Mouse (Mus musculus) liver, embryonic 15.5 days (tissue): Measurements from ENCODE around the gene Nudt4. TPM values are rescaled to one million over a fixed set of nuclear protein-coding genes. Genes with fewer than 3 reads are reported as not detected.

ENCODE experiments used
- ATAC-seq: fragments of 200-750 bp; cut with Nextera tagmentation; 2 replicates; pipeline ENCODE4 v1.8.0; 2017; ENCODE audit warnings: moderate number of reproducible peaks, mild to moderate bottlenecking, moderate library complexity; ENCODE audit not compliant: insufficient read depth
- H3K27ac ChIP-seq: fragments of 300-500 bp; sonication (generic); replicated peaks from 2 replicates; pipeline ENCODE4 v1.5.1; 2015; ENCODE audit warnings: mild to moderate bottlenecking, inconsistent platforms
- H3K27me3 ChIP-seq: fragments of 300-500 bp; sonication (generic); 2 replicates; pipeline ENCODE4 v1.6.1; 2015; ENCODE audit warnings: mild to moderate bottlenecking, inconsistent platforms
- H3K36me3 ChIP-seq: fragments of 300-500 bp; sonication (generic); replicated peaks from 2 replicates; pipeline ENCODE4 v1.6.1; 2015; ENCODE audit warnings: moderate library complexity, mild to moderate bottlenecking, inconsistent platforms
- H3K4me1 ChIP-seq: fragments of 300-500 bp; sonication (generic); replicated peaks from 2 replicates; pipeline ENCODE4 v1.6.1; 2015; ENCODE audit warnings: inconsistent platforms
- H3K4me2 ChIP-seq: fragments of 300-500 bp; sonication (generic); 2 replicates; pipeline ENCODE4 v1.6.1; 2015; ENCODE audit warnings: moderate library complexity, mild to moderate bottlenecking, inconsistent platforms
- H3K4me3 ChIP-seq: fragments of 300-500 bp; sonication (generic); replicated peaks from 2 replicates; pipeline ENCODE4 v1.5.1; 2015; ENCODE audit warnings: mild to moderate bottlenecking, inconsistent platforms
- H3K9ac ChIP-seq: fragments of 300-500 bp; sonication (generic); 2 replicates; pipeline ENCODE4 v1.6.1; 2015; ENCODE audit warnings: moderate library complexity, mild to moderate bottlenecking, inconsistent platforms
- H3K9me3 ChIP-seq: fragments of 300-500 bp; sonication (generic); replicated peaks from 2 replicates; pipeline ENCODE4 v1.6.1; 2016; ENCODE audit warnings: inconsistent platforms
- WGBS: fragments of 180-500 bp; shearing (Covaris S2); methylation state at CpG from one replicate; pipeline ENCODE4 v1.1.7; 2015; ENCODE audit warnings: mixed read lengths; ENCODE audit not compliant: insufficient replicate concordance; 5-methylcytosine and 5-hydroxymethylcytosine counted together
- polyA plus RNA-seq: library from polyadenylated mRNA; unstranded; fragments of >200 nt; fragmentation: Nextera tagmentation; extraction: Ambion mirVana; gene quantifications from 2 replicates; pipeline ENCODE4 v1.2.1, GENCODE M21; 2015

Nudt4 gene
- polyA plus RNA-seq, 1 experiment from 2014 or later: 85.3 TPM

GRCm38 (mm10) chr10:95514656-95515292, 49.2 kb downstream of the Nudt4 start, which contains the start of gene Ube2n:
Gene Ube2n (plus strand): TSS chr10:95515145.
- peaks cover 33% of the 10 kb centered on the region for H3K4me1 ChIP-seq
- peak within 1 kb of the TSS; percentile 98 for H3K9ac ChIP-seq
- H3K36me3 ChIP-seq: no peaks in the 10 kb centered on the region; the same call in 1 of the 2 replicates
- peak within 1 kb of the TSS; percentile 78 for H3K4me2 ChIP-seq
- peak within 1 kb of the TSS; percentile 97 for H3K27ac ChIP-seq
- H3K27me3 ChIP-seq: no peaks in the 10 kb centered on the region
- peak; percentile 92 for ATAC-seq
- under 1% methylated on average over 74 of the region's 81 CpGs for WGBS
- H3K4me3 ChIP-seq: peak within 1 kb of the TSS; percentile 100
- no peaks in the 10 kb centered on the region for H3K9me3 ChIP-seq

- no peaks in the 10 kb centered on the region; the same call in 1 of the 2 replicates for H3K36me3 ChIP-seq
- H3K4me2 ChIP-seq: peak overlapping the region; percentile 78
- H3K9ac ChIP-seq: peak overlapping the region; percentile 98
- peak overlapping the region; percentile 100 for H3K4me3 ChIP-seq
- peak overlapping the region; percentile 97 for H3K27ac ChIP-seq
- WGBS: 33% methylated on average over 15 of the region's 15 CpGs
- H3K4me1 ChIP-seq: peaks cover 26% of the 10 kb centered on the region
- no peaks in the 10 kb centered on the region for H3K9me3 ChIP-seq
- no peaks in the 10 kb centered on the region for H3K27me3 ChIP-seq
- ATAC-seq: no peak
Observed at GRCm38 (mm10) chr10:95513768-95514556, 50.0 kb downstream of the Nudt4 start.

- Histone ChIP-seq H3K4me2 (no peak overlapping the region), H3K9me3 (no peaks in the 10 kb centered on the region), H3K4me1 (peaks cover 23% of the 10 kb centered on the region), H3K9ac (no peak overlapping the region), H3K27me3 (no peaks in the 10 kb centered on the region), H3K27ac (no peak overlapping the region), H3K4me3 (no peak overlapping the region), H3K36me3 (no peaks in the 10 kb centered on the region; the same call in 1 of the 2 replicates)
- ATAC-seq: no peak
- 76% methylated on average over 8 of the region's 8 CpGs for WGBS
Observed at GRCm38 (mm10) chr10:95512635-95513034, 51.3 kb downstream of the Nudt4 start.

- no peak for ATAC-seq
- H3K4me1 ChIP-seq: peaks cover 7% of the 10 kb centered on the region
- no peaks in the 10 kb centered on the region for H3K36me3 ChIP-seq
- no peak overlapping the region for H3K9ac ChIP-seq
- no peaks in the 10 kb centered on the region for H3K9me3 ChIP-seq
- no peaks in the 10 kb centered on the region for H3K27me3 ChIP-seq
- WGBS: 56% methylated on average over 3 of the region's 3 CpGs
- H3K4me3 ChIP-seq: no peak overlapping the region
- H3K27ac ChIP-seq: no peak overlapping the region
- H3K4me2 ChIP-seq: no peak overlapping the region
Observed at GRCm38 (mm10) chr10:95509263-95509662, 54.7 kb downstream of the Nudt4 start.

- no peaks in the 10 kb centered on the region for H3K36me3 ChIP-seq
- H3K4me2 ChIP-seq: no peak overlapping the region
- 25% methylated on average over 6 of the region's 6 CpGs for WGBS
- H3K9me3 ChIP-seq: no peaks in the 10 kb centered on the region
- no peaks in the 10 kb centered on the region for H3K27me3 ChIP-seq
- H3K27ac ChIP-seq: no peak overlapping the region
- H3K9ac ChIP-seq: no peak overlapping the region
- H3K4me3 ChIP-seq: no peak overlapping the region
- ATAC-seq: no peak
- H3K4me1 ChIP-seq: peaks cover 3% of the 10 kb centered on the region
Observed at GRCm38 (mm10) chr10:95508793-95509192, 55.2 kb downstream of the Nudt4 start.

GRCm38 (mm10) chr10:95508126-95508525, 55.8 kb downstream of the Nudt4 start:
- Histone ChIP-seq H3K4me1 (no peaks in the 10 kb centered on the region), H3K36me3 (no peaks in the 10 kb centered on the region), H3K27ac (no peak overlapping the region), H3K9ac (no peak overlapping the region), H3K4me2 (no peak overlapping the region), H3K9me3 (no peaks in the 10 kb centered on the region), H3K27me3 (no peaks in the 10 kb centered on the region), H3K4me3 (no peak overlapping the region)
- WGBS: 80% methylated on average over 8 of the region's 8 CpGs
- no peak for ATAC-seq

- no peaks in the 10 kb centered on the region for H3K27me3 ChIP-seq
- no peaks in the 10 kb centered on the region for H3K36me3 ChIP-seq
- no peaks in the 10 kb centered on the region for H3K9me3 ChIP-seq
- H3K9ac ChIP-seq: no peak overlapping the region
- peaks cover 22% of the 10 kb centered on the region for H3K4me1 ChIP-seq
- 25% methylated on average over 1 of the region's 1 CpGs for WGBS
- no peak overlapping the region for H3K4me2 ChIP-seq
- no peak overlapping the region for H3K27ac ChIP-seq
- H3K4me3 ChIP-seq: no peak overlapping the region
- ATAC-seq: no peak
Observed at GRCm38 (mm10) chr10:95504341-95504740, 59.6 kb downstream of the Nudt4 start.

GRCm38 (mm10) chr10:95503443-95504235, 60.3 kb downstream of the Nudt4 start:
- Histone ChIP-seq H3K4me1 (peaks cover 22% of the 10 kb centered on the region), H3K9me3 (no peaks in the 10 kb centered on the region), H3K4me3 (no peak overlapping the region), H3K27ac (no peak overlapping the region), H3K4me2 (no peak overlapping the region), H3K27me3 (no peaks in the 10 kb centered on the region), H3K36me3 (no peaks in the 10 kb centered on the region), H3K9ac (no peak overlapping the region)
- 74% methylated on average over 14 of the region's 14 CpGs for WGBS
- no peak for ATAC-seq

GRCm38 (mm10) chr10:95501463-95502081, 62.4 kb downstream of the Nudt4 start, which contains the start of gene Mrpl42:
Gene Mrpl42 (minus strand): TSS chr10:95501940.
- under 1% methylated on average over 35 of the region's 35 CpGs for WGBS
- H3K9ac ChIP-seq: peak within 1 kb of the TSS; percentile 84
- H3K9me3 ChIP-seq: no peaks in the 10 kb centered on the region
- peak; percentile 92 for ATAC-seq
- peak within 1 kb of the TSS; percentile 72 for H3K27ac ChIP-seq
- H3K4me3 ChIP-seq: peak within 1 kb of the TSS; percentile 97
- H3K36me3 ChIP-seq: peaks cover 11% of the 10 kb centered on the region
- no peaks in the 10 kb centered on the region for H3K27me3 ChIP-seq
- H3K4me2 ChIP-seq: peak within 1 kb of the TSS; percentile 76
- H3K4me1 ChIP-seq: peaks cover 22% of the 10 kb centered on the region

- ATAC-seq: no peak
- peak overlapping the region; percentile 72; the same call in 1 of the 2 replicates for H3K27ac ChIP-seq
Observed at GRCm38 (mm10) chr10:95501033-95501432, 62.9 kb downstream of the Nudt4 start.

More at GRCm38 (mm10) chr10:95501033-95501432, 62.9 kb downstream of the Nudt4 start:
- Histone ChIP-seq H3K9ac (peak overlapping the region; percentile 84), H3K4me1 (peaks cover 22% of the 10 kb centered on the region), H3K27me3 (no peaks in the 10 kb centered on the region), H3K4me3 (peak overlapping the region; percentile 97), H3K36me3 (peaks cover 12% of the 10 kb centered on the region), H3K4me2 (peak overlapping the region; percentile 76), H3K9me3 (no peaks in the 10 kb centered on the region)
- WGBS: 2% methylated on average over 7 of the region's 7 CpGs
